Mouse (Mus musculus) heart, embryonic 16.5 days (tissue): ENCODE results near the gene Lrig2. TPM values are rescaled to one million over a fixed set of nuclear protein-coding genes. Genes with fewer than 3 reads are reported as not detected.

Experiments used
- ATAC-seq: fragments of 200-750 bp; cut with Nextera tagmentation; replicated peaks from 2 replicates; pipeline ENCODE4 v1.8.0; 2017; ENCODE audit warnings: moderate number of reproducible peaks; ENCODE audit not compliant: insufficient read depth, low FRiP score; ENCODE audit errors: extremely low read depth
- H3K27ac ChIP-seq: fragments of 300-500 bp; sonication (generic); 2 replicates; pipeline ENCODE4 v1.5.1; 2014; ENCODE audit warnings: mild to moderate bottlenecking, low read length, control low read depth, moderate library complexity
- H3K27me3 ChIP-seq: fragments of 300-500 bp; sonication (generic); 2 replicates; pipeline ENCODE4 v1.6.1; 2014; ENCODE audit warnings: low read length, mixed read lengths; ENCODE audit not compliant: control insufficient read depth, insufficient read depth
- H3K36me3 ChIP-seq: fragments of 300-500 bp; sonication (generic); 2 replicates; pipeline ENCODE4 v1.6.1; 2014; ENCODE audit not compliant: control insufficient read depth, insufficient read depth
- H3K4me1 ChIP-seq: fragments of 300-500 bp; sonication (generic); 2 replicates; pipeline ENCODE4 v1.6.1; 2014; ENCODE audit warnings: low read length, mixed read lengths; ENCODE audit not compliant: control insufficient read depth, insufficient read depth
- H3K4me2 ChIP-seq: fragments of 300-500 bp; sonication (generic); 2 replicates; pipeline ENCODE4 v1.6.1; 2014; ENCODE audit warnings: low read depth, mild to moderate bottlenecking, control low read depth, low read length
- H3K4me3 ChIP-seq: fragments of 300-500 bp; sonication (generic); 2 replicates; pipeline ENCODE4 v1.5.1; 2014; ENCODE audit warnings: mild to moderate bottlenecking, control low read depth, low read length
- H3K9ac ChIP-seq: fragments of 300-500 bp; sonication (generic); 2 replicates; pipeline ENCODE4 v1.6.1; 2014; ENCODE audit warnings: low read length, control low read depth
- H3K9me3 ChIP-seq: fragments of 300-500 bp; sonication (generic); replicated peaks from 2 replicates; pipeline ENCODE4 v1.6.1; 2016; ENCODE audit warnings: low read length; ENCODE audit not compliant: control insufficient read depth
- whole genome bisulfite sequencing: fragments of 180-500 bp; shearing (Covaris S2); extraction: QIAGEN DNeasy Blood & Tissue Kit; methylation state at CpG from one replicate; pipeline ENCODE4 v1.1.7; 2014; 5-methylcytosine and 5-hydroxymethylcytosine counted together
- polyA plus RNA-seq: library from polyadenylated mRNA; unstranded; fragments of >200 nt; fragmentation: Nextera tagmentation; extraction: Ambion mirVana; gene quantifications from 2 replicates; pipeline ENCODE4 v1.2.1, GENCODE M21; 2015

Gene Lrig2
- polyA plus RNA-seq, 1 experiment from 2014 or later = 11.9 TPM

GRCm38 (mm10) chr3:104469421-104469820 lies 42.3 kb downstream of the Lrig2 start:
- Histone ChIP-seq H3K4me2 (no peak overlapping the region), H3K4me3 (no peak overlapping the region), H3K9ac (no peak overlapping the region), H3K27me3 (no peaks in the 10 kb centered on the region), H3K4me1 (no peaks in the 10 kb centered on the region), H3K27ac (no peak overlapping the region), H3K9me3 (no peaks in the 10 kb centered on the region), H3K36me3 (peaks cover 19% of the 10 kb centered on the region)
- 78% methylated on average over 3 of the region's 3 CpGs for WGBS
- ATAC-seq = no peak

GRCm38 (mm10) chr3:104461226-104461625 lies 50.5 kb downstream of the Lrig2 start:
- 58% methylated on average over 2 of the region's 2 CpGs for WGBS
- H3K36me3 ChIP-seq = peaks cover 45% of the 10 kb centered on the region

GRCm38 (mm10) chr3:104458588-104458987 lies 53.1 kb downstream of the Lrig2 start:
- Histone ChIP-seq H3K36me3 (peaks cover 28% of the 10 kb centered on the region), H3K9ac (no peak overlapping the region), H3K4me3 (no peak overlapping the region), H3K4me2 (no peak overlapping the region), H3K27ac (no peak overlapping the region), H3K9me3 (no peaks in the 10 kb centered on the region), H3K4me1 (no peaks in the 10 kb centered on the region), H3K27me3 (no peaks in the 10 kb centered on the region)
- no peak for ATAC-seq
- WGBS = 83% methylated on average over 1 of the region's 1 CpGs

More at GRCm38 (mm10) chr3:104461226-104461625, 50.5 kb downstream of the Lrig2 start:
- H3K9me3 ChIP-seq = no peaks in the 10 kb centered on the region
- H3K4me3 ChIP-seq = no peak overlapping the region
- no peak overlapping the region for H3K27ac ChIP-seq
- ATAC-seq = no peak
- H3K4me1 ChIP-seq = no peaks in the 10 kb centered on the region
- no peak overlapping the region for H3K9ac ChIP-seq
- H3K27me3 ChIP-seq = no peaks in the 10 kb centered on the region
- no peak overlapping the region for H3K4me2 ChIP-seq

- H3K36me3 ChIP-seq = peaks cover 21% of the 10 kb centered on the region
- WGBS = 70% methylated on average over 10 of the region's 10 CpGs
- H3K9me3 ChIP-seq = peaks cover 3% of the 10 kb centered on the region; the same call in 1 of the 2 replicates
- no peaks in the 10 kb centered on the region for H3K4me1 ChIP-seq
- no peak overlapping the region for H3K9ac ChIP-seq
- H3K27me3 ChIP-seq = no peaks in the 10 kb centered on the region
- H3K27ac ChIP-seq = no peak overlapping the region
- no peak overlapping the region for H3K4me3 ChIP-seq
- ATAC-seq = no peak
- H3K4me2 ChIP-seq = no peak overlapping the region
Observed at GRCm38 (mm10) chr3:104455506-104456275, 56.0 kb downstream of the Lrig2 start.

- no peak overlapping the region for H3K9ac ChIP-seq
- ATAC-seq = no peak
- H3K36me3 ChIP-seq = no peaks in the 10 kb centered on the region
- WGBS = 44% methylated on average over 2 of the region's 2 CpGs
- H3K4me3 ChIP-seq = no peak overlapping the region
- no peak overlapping the region for H3K27ac ChIP-seq
- no peaks in the 10 kb centered on the region for H3K27me3 ChIP-seq
- H3K4me2 ChIP-seq = no peak overlapping the region
- H3K9me3 ChIP-seq = no peaks in the 10 kb centered on the region
- H3K4me1 ChIP-seq = peaks cover 2% of the 10 kb centered on the region
Observed at GRCm38 (mm10) chr3:104447240-104447639, 64.5 kb downstream of the Lrig2 start.

- no peak for ATAC-seq
- H3K4me1 ChIP-seq = peaks cover 6% of the 10 kb centered on the region
- no peaks in the 10 kb centered on the region for H3K36me3 ChIP-seq
- no peak overlapping the region for H3K27ac ChIP-seq
- 78% methylated on average over 6 of the region's 6 CpGs for WGBS
- H3K4me3 ChIP-seq = no peak overlapping the region
- H3K27me3 ChIP-seq = no peaks in the 10 kb centered on the region
- no peaks in the 10 kb centered on the region for H3K9me3 ChIP-seq
- H3K9ac ChIP-seq = no peak overlapping the region
- no peak overlapping the region for H3K4me2 ChIP-seq
Observed at GRCm38 (mm10) chr3:104446689-104447088, 65.0 kb downstream of the Lrig2 start.

GRCm38 (mm10) chr3:104445576-104445975 lies 66.1 kb downstream of the Lrig2 start:
- Histone ChIP-seq H3K4me1 (peaks cover 17% of the 10 kb centered on the region), H3K4me3 (no peak overlapping the region), H3K36me3 (no peaks in the 10 kb centered on the region), H3K27ac (no peak overlapping the region), H3K27me3 (no peaks in the 10 kb centered on the region), H3K9ac (no peak overlapping the region), H3K9me3 (no peaks in the 10 kb centered on the region), H3K4me2 (no peak overlapping the region)
- WGBS = 26% methylated on average over 6 of the region's 6 CpGs
- ATAC-seq = no peak

GRCm38 (mm10) chr3:104444946-104445460 lies 66.7 kb downstream of the Lrig2 start:
- H3K4me3 ChIP-seq = no peak overlapping the region
- H3K36me3 ChIP-seq = no peaks in the 10 kb centered on the region
- H3K9ac ChIP-seq = no peak overlapping the region
- H3K27me3 ChIP-seq = no peaks in the 10 kb centered on the region
- H3K4me2 ChIP-seq = no peak overlapping the region
- H3K27ac ChIP-seq = no peak overlapping the region
- no peak for ATAC-seq
- 63% methylated on average over 3 of the region's 3 CpGs for WGBS
- peaks cover 20% of the 10 kb centered on the region for H3K4me1 ChIP-seq
- no peaks in the 10 kb centered on the region for H3K9me3 ChIP-seq

- H3K27ac ChIP-seq = no peak overlapping the region
- H3K27me3 ChIP-seq = no peaks in the 10 kb centered on the region
- WGBS = 83% methylated on average over 3 of the region's 3 CpGs
- no peak overlapping the region for H3K9ac ChIP-seq
- H3K9me3 ChIP-seq = no peaks in the 10 kb centered on the region
- H3K4me1 ChIP-seq = peaks cover 20% of the 10 kb centered on the region
- no peaks in the 10 kb centered on the region for H3K36me3 ChIP-seq
- H3K4me2 ChIP-seq = no peak overlapping the region
- no peak overlapping the region for H3K4me3 ChIP-seq
- no peak for ATAC-seq
Observed at GRCm38 (mm10) chr3:104444082-104444481, 67.6 kb downstream of the Lrig2 start.
